Mouse (Mus musculus) testis, adult 2 months (tissue): ENCODE results near the gene Fbxo41.

Source experiments
- CTCF ChIP-seq: fragments of 200-500 bp; IDR thresholded peaks from 2 replicates; pipeline ENCODE4 v1.5.1; 2012; ENCODE audit warnings: low read depth, mild to moderate bottlenecking, inconsistent platforms, low read length, moderate library complexity; ENCODE audit not compliant: control insufficient read depth, insufficient read depth, insufficient replicate concordance
- POLR2A ChIP-seq: fragments of 200-500 bp; IDR thresholded peaks from 2 replicates; pipeline ENCODE4 v1.6.1; 2012; ENCODE audit warnings: low read depth, mild to moderate bottlenecking, inconsistent platforms, low read length, moderate library complexity; ENCODE audit not compliant: control insufficient read depth

- no peak for TF ChIP-seq CTCF
- no peak for TF ChIP-seq POLR2A
These were observed 5.8 kb downstream of the Fbxo41 start for GRCm38 (mm10) chr6:85496976-85497375.
